Mouse (Mus musculus) liver, adult 2 months (tissue): ENCODE measurements around the gene Lrrc36. TPM values are rescaled to one million over a fixed set of nuclear protein-coding genes. Genes with fewer than 3 reads are reported as not detected.

ENCODE experiments used
- DNase-seq: peaks from one replicate; pipeline ENCODE4 v3.0.0-alpha.2; 2011; ENCODE audit warnings: low read depth, low spot score; ENCODE audit errors: extremely low read depth
- H3K27ac ChIP-seq: fragments of 200-500 bp; replicated peaks from 2 replicates; pipeline ENCODE4 v1.5.1; 2012; ENCODE audit warnings: low read depth, mild to moderate bottlenecking, control low read depth, inconsistent platforms, low read length; ENCODE audit not compliant: insufficient read depth
- H3K27me3 ChIP-seq: fragments of 200-500 bp; 2 replicates; pipeline ENCODE4 v1.6.1; 2012; ENCODE audit warnings: mild to moderate bottlenecking, moderate library complexity, low read length, inconsistent platforms; ENCODE audit not compliant: control insufficient read depth, insufficient read depth
- H3K36me3 ChIP-seq: fragments of 200-500 bp; 2 replicates; pipeline ENCODE4 v1.6.1; 2012; ENCODE audit warnings: low read length, inconsistent platforms; ENCODE audit not compliant: control insufficient read depth, insufficient read depth
- H3K4me1 ChIP-seq: fragments of 200-500 bp; 2 replicates; pipeline ENCODE4 v1.6.1; 2011; ENCODE audit warnings: low read length; ENCODE audit not compliant: control insufficient read depth, insufficient read depth
- H3K4me3 ChIP-seq: fragments of 200-500 bp; 2 replicates; pipeline ENCODE4 v1.5.1; 2011; ENCODE audit warnings: low read depth, mild to moderate bottlenecking, control low read depth, low read length, moderate library complexity; ENCODE audit not compliant: insufficient read depth
- H3K79me2 ChIP-seq: fragments of 200-500 bp; 2 replicates; pipeline ENCODE4 v1.6.1; 2012; ENCODE audit warnings: inconsistent platforms, mild to moderate bottlenecking, low read length, moderate library complexity; ENCODE audit not compliant: control insufficient read depth, insufficient read depth
- H3K9ac ChIP-seq: fragments of 200-500 bp; 2 replicates; pipeline ENCODE4 v1.6.1; 2012; ENCODE audit warnings: low read depth, mild to moderate bottlenecking, control low read depth, inconsistent platforms, low read length
- CTCF ChIP-seq: fragments of 200-500 bp; IDR thresholded peaks from 2 replicates; pipeline ENCODE4 v1.5.1; 2011; ENCODE audit warnings: low read depth, low read length, control low read depth
- POLR2A ChIP-seq: fragments of 200-500 bp; IDR thresholded peaks from 2 replicates; pipeline ENCODE4 v1.6.1; 2011; ENCODE audit warnings: low read length, control low read depth; ENCODE audit not compliant: insufficient read depth; ENCODE audit errors: extremely low read depth
- WGBS: fragments of 180-500 bp; shearing (Covaris S2); methylation state at CpG from one replicate; pipeline ENCODE4 v1.1.7; 2018; 5-methylcytosine and 5-hydroxymethylcytosine counted together
- polyA plus RNA-seq: library from polyadenylated mRNA; depleted of rRNA; stranded (reverse); fragments of >200 nt; gene quantifications from 2 replicates; pipeline ENCODE4 v1.2.3, GENCODE M21; 2012
- total RNA-seq: library from RNA; depleted of rRNA; stranded (reverse); fragments of >200 nt; gene quantifications from 2 replicates; pipeline ENCODE4 v1.2.3, GENCODE M21; 2014

Lrrc36 gene
- total and polyA plus RNA-seq, 2 experiments: not detected

DNA sequence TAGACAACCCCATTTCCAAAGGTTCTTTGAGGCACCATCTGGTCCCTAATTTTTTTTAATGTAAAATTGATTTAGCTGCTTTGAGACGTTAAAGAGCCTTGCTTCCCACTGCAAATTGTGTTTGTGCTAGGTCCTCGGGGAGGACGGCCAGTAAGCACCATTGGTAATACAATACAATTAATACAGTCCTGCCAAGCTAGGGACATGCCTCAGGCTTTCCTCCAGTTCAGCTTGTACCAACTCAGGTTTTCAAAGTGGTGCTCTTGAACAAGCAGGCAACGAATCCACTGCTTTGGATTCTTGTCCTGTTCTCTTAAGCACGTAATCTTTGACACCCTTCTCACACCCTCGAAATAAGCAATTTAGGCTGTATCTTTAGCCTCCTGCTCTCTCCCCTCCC, 19.6 kb downstream of the Lrrc36 start:
- H3K9ac ChIP-seq: no peak overlapping the region
- no peak overlapping the region for H3K4me3 ChIP-seq
- TF ChIP-seq CTCF (no peak), POLR2A (no peak)
- no peak overlapping the region for H3K27ac ChIP-seq
- peaks cover 3% of the 10 kb centered on the region; the same call in 1 of the 2 replicates for H3K27me3 ChIP-seq
- H3K36me3 ChIP-seq: no peaks in the 10 kb centered on the region
- no peak for DNase-seq
- H3K4me1 ChIP-seq: no peaks in the 10 kb centered on the region
- H3K79me2 ChIP-seq: no peaks in the 10 kb centered on the region
- WGBS: 78% methylated on average over 6 of the region's 6 CpGs

DNA sequence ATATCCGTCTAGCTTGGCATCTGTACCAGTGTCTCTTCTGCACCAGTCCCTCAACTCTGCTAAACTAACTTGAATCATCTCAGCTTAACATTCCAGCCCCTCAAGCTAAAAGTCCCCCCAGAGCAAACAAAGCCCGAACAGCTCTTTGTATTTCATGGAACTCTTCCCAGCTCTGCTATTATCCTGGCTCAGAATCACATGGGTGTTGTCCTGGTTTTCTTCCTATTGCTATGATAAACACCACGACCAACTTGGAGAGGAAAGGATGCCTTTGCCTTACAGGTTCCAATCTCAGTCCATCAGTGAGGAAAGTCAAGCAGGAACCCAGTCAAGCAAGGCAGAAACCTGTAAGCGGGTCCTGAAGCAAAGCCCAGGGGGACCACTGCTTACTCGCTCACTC, 20.1 kb downstream of the Lrrc36 start:
- Histone ChIP-seq H3K27me3 (peaks cover 3% of the 10 kb centered on the region; the same call in 1 of the 2 replicates), H3K4me1 (no peaks in the 10 kb centered on the region), H3K4me3 (no peak overlapping the region), H3K9ac (no peak overlapping the region), H3K36me3 (no peaks in the 10 kb centered on the region), H3K27ac (no peak overlapping the region), H3K79me2 (no peaks in the 10 kb centered on the region)
- no peak for DNase-seq
- WGBS: 52% methylated on average over 5 of the region's 5 CpGs
- TF ChIP-seq CTCF (no peak), POLR2A (no peak)

DNA sequence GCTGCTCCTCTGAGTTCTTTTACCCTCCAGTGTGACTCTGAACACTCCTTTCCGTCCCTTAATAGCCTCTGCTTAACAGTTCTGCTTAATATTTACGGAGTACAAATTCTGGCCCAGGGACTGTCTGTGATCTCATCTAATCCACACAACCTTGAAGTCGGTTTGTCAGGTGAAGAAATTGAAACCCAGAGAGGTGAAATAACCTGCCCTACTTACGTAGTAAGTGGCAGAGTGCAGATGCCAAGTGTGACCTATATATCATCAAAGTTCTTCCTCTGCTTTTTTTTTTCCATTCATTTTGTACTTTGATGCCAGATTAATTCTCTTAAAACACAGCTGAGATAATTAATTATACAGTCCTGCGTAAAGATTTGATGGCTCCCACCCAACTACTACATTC, 20.8 kb downstream of the Lrrc36 start:
- no peak overlapping the region for H3K9ac ChIP-seq
- no peak for DNase-seq
- no peaks in the 10 kb centered on the region for H3K4me1 ChIP-seq
- peaks cover 3% of the 10 kb centered on the region; the same call in 1 of the 2 replicates for H3K27me3 ChIP-seq
- H3K36me3 ChIP-seq: no peaks in the 10 kb centered on the region
- WGBS: 66% methylated on average over 5 of the region's 5 CpGs
- H3K4me3 ChIP-seq: no peak overlapping the region
- H3K79me2 ChIP-seq: no peaks in the 10 kb centered on the region
- no peak overlapping the region for H3K27ac ChIP-seq
- TF ChIP-seq CTCF (no peak), POLR2A (no peak)

DNA sequence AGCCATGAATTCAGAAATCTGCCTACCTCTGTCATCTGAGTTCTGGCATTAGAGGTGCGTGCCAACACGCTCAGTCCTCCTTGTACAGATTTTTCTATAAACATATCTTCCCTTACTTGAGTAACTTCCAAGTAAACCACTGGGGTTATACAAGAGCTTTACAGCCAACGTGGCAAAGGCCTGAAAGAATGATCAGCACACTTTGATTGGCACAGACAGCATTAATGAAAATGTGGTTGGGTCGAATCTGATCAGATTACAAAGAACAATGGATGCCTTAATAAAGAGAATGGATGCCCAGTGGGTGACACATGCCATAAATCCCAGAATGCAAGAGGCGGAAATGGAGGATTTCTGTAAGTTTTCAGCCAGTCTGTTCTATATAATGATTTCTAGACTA, 22.8 kb downstream of the Lrrc36 start:
- Histone ChIP-seq H3K9ac (no peak overlapping the region), H3K36me3 (no peaks in the 10 kb centered on the region), H3K27ac (no peak overlapping the region), H3K79me2 (no peaks in the 10 kb centered on the region), H3K4me3 (no peak overlapping the region), H3K27me3 (peaks cover 3% of the 10 kb centered on the region; the same call in 1 of the 2 replicates), H3K4me1 (no peaks in the 10 kb centered on the region)
- no peak for DNase-seq
- TF ChIP-seq POLR2A (no peak), CTCF (no peak)
- 80% methylated on average over 5 of the region's 5 CpGs for WGBS

DNA sequence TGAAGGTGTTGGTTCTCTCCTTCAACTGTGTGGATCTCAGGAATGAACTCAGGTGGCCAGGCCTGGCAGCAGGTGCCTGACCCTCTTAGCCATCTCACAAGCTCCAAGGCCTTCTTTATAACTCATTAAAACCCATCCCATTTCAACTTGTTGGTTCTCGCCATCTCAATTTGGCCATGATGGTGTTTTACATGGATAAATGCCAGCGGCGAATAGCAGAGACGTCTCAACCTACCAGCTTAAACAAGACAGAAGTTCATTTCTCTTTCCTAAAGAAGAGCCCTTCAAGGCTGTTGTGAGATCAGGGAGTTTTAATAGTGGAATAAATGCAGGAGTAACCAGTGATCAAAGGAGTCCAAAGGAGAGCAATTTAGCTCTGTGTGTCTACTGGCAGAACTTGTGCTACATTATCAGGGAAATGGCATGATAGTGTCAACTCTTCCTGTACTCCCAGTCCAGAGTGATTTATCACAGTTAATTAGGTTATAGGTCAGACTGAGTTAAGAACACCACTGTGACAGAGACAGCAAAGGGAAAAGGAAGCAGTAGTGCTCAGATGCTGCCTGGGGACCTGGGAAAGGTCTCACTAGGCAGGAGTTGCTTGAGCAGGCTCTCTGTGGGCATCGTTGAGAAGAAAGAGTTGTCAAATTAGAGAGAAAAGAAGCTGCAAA, 23.8 kb downstream of the Lrrc36 start:
- Histone ChIP-seq H3K36me3 (no peaks in the 10 kb centered on the region), H3K27me3 (peaks cover 3% of the 10 kb centered on the region; the same call in 1 of the 2 replicates), H3K9ac (no peak overlapping the region), H3K79me2 (no peaks in the 10 kb centered on the region), H3K4me1 (no peaks in the 10 kb centered on the region), H3K4me3 (no peak overlapping the region), H3K27ac (no peak overlapping the region)
- WGBS: 81% methylated on average over 5 of the region's 5 CpGs
- no peak for DNase-seq
- TF ChIP-seq POLR2A: no peak
- no peak for TF ChIP-seq CTCF

DNA sequence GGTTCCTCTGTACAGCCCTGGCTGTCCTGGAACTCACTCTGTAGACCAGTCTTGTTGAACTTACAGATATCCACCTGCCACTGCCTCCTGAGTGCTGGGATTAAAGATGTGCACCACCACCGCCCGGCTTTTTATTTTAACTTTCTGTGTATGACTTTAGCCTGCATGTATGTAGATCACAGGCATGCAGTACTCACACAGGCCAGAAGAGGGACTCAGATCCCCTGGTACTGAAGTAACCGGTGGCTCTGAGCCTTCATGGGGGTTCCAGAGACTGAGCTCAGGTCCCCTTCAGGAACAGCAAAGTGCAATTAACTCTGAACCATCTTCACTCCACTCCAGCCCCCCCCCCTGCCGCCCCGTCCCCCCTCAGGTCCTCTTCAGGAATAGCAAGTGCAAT, 25.5 kb downstream of the Lrrc36 start:
- peak; percentile 30 for DNase-seq
- no peaks in the 10 kb centered on the region for H3K4me1 ChIP-seq
- no peak overlapping the region for H3K9ac ChIP-seq
- TF ChIP-seq POLR2A: no peak
- peak; percentile 53 for TF ChIP-seq CTCF
- H3K27ac ChIP-seq: no peak overlapping the region
- no peak overlapping the region for H3K4me3 ChIP-seq
- no peaks in the 10 kb centered on the region for H3K36me3 ChIP-seq
- peaks cover 2% of the 10 kb centered on the region; the same call in 1 of the 2 replicates for H3K27me3 ChIP-seq
- WGBS: 62% methylated on average over 5 of the region's 5 CpGs
- no peaks in the 10 kb centered on the region for H3K79me2 ChIP-seq
